Mouse (Mus musculus) liver, embryonic 14.5 days (tissue): ENCODE measurements around the gene Adam4.

Experiments used
- CTCF ChIP-seq: IDR thresholded peaks from 2 replicates; pipeline ENCODE4 v1.5.1; 2016; ENCODE audit warnings: antibody characterized with exemption, low read depth, control low read depth
- EP300 ChIP-seq: IDR thresholded peaks from 2 replicates; pipeline ENCODE4 v1.6.1; 2016; ENCODE audit warnings: antibody characterized with exemption, low read depth

DNA sequence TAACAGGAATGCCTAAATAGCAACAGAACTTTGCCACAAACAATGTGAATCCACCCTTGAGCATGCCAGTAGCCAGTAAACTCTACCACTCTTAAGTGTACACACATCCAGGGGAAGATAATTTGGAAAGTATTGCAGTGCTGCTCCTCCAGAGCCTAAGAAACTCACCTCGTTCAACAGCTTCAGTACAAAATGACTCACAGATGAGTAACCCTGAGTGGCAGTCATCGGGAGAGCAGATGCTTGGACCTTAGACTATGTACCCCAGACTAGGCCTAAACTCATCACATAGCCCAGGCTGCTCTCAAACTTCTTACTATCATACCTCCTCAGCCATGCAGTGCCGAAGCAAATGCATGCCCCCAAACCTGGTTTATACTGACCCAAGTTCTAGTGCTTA is 12.8 kb downstream of the Adam4 start:
- no peak for TF ChIP-seq EP300
- TF ChIP-seq CTCF, result no peak
